8 mouse cellular contexts compared by ENCODE assay signal in genomic region chr13:111943392-111944088, GRCm38 (mm10).
A peak's percentile ranks its signal among the peaks of the same experiment; 100 is the strongest.
DNase-seq lines count a peak whose midpoint lies in the region; ATAC-seq and TF ChIP-seq lines count a peak whose summit lies in the region.

No protein-coding gene starts in this region.

- H3K27me3 ChIP-seq in intestine, embryonic 14.5 days (replicated peaks; ENCODE audit: control insufficient read depth, insufficient read depth, low read length): no peaks in the 10 kb centered on the region
- H3K27me3 ChIP-seq in intestine, embryonic 15.5 days (replicated peaks): no peaks in the 10 kb centered on the region
- peaks cover 20% of the 10 kb centered on the region for H3K27me3 ChIP-seq in E14TG2a.4 (ENCODE audit: insufficient read depth, low read length)
- H3K27me3 ChIP-seq in hindbrain, embryonic 14.5 days (ENCODE audit: control insufficient read depth, insufficient read depth, low read length): no peaks in the 10 kb centered on the region

- no peak overlapping the region for H3K9ac ChIP-seq in intestine, embryonic 14.5 days (ENCODE audit: low read length)
- H3K9ac ChIP-seq in intestine, embryonic 15.5 days: no peak overlapping the region
- H3K9ac ChIP-seq in hindbrain, embryonic 14.5 days: no peak overlapping the region

- peak; percentile 55 for DNase-seq in intestine, embryonic 14.5 days (ENCODE audit: low spot score)
- peak; percentile 41 for DNase-seq in ZHBTc4 (ENCODE audit: low read depth, low spot score)
- no peak for DNase-seq in hindbrain, embryonic 14.5 days (ENCODE audit: low spot score)
- no peak for DNase-seq in ovary, postnatal 36 days (ENCODE audit: low spot score)
- DNase-seq in kidney, postnatal 14 days: no peak

- no peaks in the 10 kb centered on the region for H3K36me3 ChIP-seq in intestine, embryonic 14.5 days (ENCODE audit: control insufficient read depth, insufficient read depth, low read length)
- no peaks in the 10 kb centered on the region for H3K36me3 ChIP-seq in intestine, embryonic 15.5 days
- H3K36me3 ChIP-seq in E14TG2a.4 (ENCODE audit: insufficient read depth, low read length): no peaks in the 10 kb centered on the region
- no peaks in the 10 kb centered on the region for H3K36me3 ChIP-seq in hindbrain, embryonic 14.5 days (replicated peaks; ENCODE audit: control insufficient read depth, insufficient read depth)

- TF ChIP-seq CTCF in E14TG2a.4 (conservative IDR thresholded peaks at IDR 0.05; ENCODE audit: low read length): no peak

- H3K4me1 ChIP-seq in intestine, embryonic 14.5 days (replicated peaks; ENCODE audit: control insufficient read depth, insufficient read depth, low read length): peaks cover 12% of the 10 kb centered on the region; the same call in 1 of the 2 replicates
- H3K4me1 ChIP-seq in intestine, embryonic 15.5 days (replicated peaks): peaks cover 10% of the 10 kb centered on the region; the same call in 1 of the 2 replicates
- H3K4me1 ChIP-seq in E14TG2a.4 (replicated peaks; ENCODE audit: low read depth, low read length): peaks cover 55% of the 10 kb centered on the region
- peaks cover 9% of the 10 kb centered on the region; the same call in 1 of the 2 replicates for H3K4me1 ChIP-seq in hindbrain, embryonic 14.5 days (replicated peaks; ENCODE audit: control insufficient read depth, insufficient read depth, low read length)

- 57% methylated on average over 15 of the region's 15 CpGs for WGBS in intestine, embryonic 14.5 days
- 59% methylated on average over 15 of the region's 15 CpGs for WGBS in intestine, embryonic 15.5 days
- 53% methylated on average over 15 of the region's 15 CpGs for WGBS in hindbrain, embryonic 14.5 days

- H3K9me3 ChIP-seq in intestine, embryonic 14.5 days (ENCODE audit: control insufficient read depth, low read length): no peaks in the 10 kb centered on the region
- H3K9me3 ChIP-seq in intestine, embryonic 15.5 days: no peaks in the 10 kb centered on the region
- no peaks in the 10 kb centered on the region for H3K9me3 ChIP-seq in E14TG2a.4 (ENCODE audit: low read length)
- no peaks in the 10 kb centered on the region for H3K9me3 ChIP-seq in hindbrain, embryonic 14.5 days (ENCODE audit: control insufficient read depth, low read length)

- H3K4me2 ChIP-seq in intestine, embryonic 14.5 days (ENCODE audit: low read length): no peak overlapping the region
- no peak overlapping the region for H3K4me2 ChIP-seq in intestine, embryonic 15.5 days (replicated peaks)
- 0 out of 2 replicates have a peak overlapping the region, but pooled peaks have one; percentile 2 for H3K4me2 ChIP-seq in hindbrain, embryonic 14.5 days (replicated peaks)

- no peak overlapping the region for H3K4me3 ChIP-seq in intestine, embryonic 14.5 days (ENCODE audit: low read depth, low read length)
- H3K4me3 ChIP-seq in intestine, embryonic 15.5 days (replicated peaks): no peak overlapping the region
- peak overlapping the region; percentile 53 for H3K4me3 ChIP-seq in E14TG2a.4 (replicated peaks; ENCODE audit: low read length)
- no peak overlapping the region for H3K4me3 ChIP-seq in hindbrain, embryonic 14.5 days (replicated peaks; ENCODE audit: low read length)

- ATAC-seq in intestine, embryonic 14.5 days (replicated peaks; ENCODE audit: low FRiP score, low TSS enrichment, low read depth): 0 out of 2 replicates have a peak, but pooled peaks have one; percentile 32
- ATAC-seq in intestine, embryonic 15.5 days: no peak
- no peak for ATAC-seq in hindbrain, embryonic 14.5 days (ENCODE audit: low FRiP score)
- no peak for ATAC-seq in monocyte, adult 5-6 weeks (replicated peaks; ENCODE audit: insufficient number of reproducible peaks, low FRiP score, low TSS enrichment, poor library complexity, severe bottlenecking)

- peak overlapping the region; percentile 47 for H3K27ac ChIP-seq in intestine, embryonic 14.5 days (ENCODE audit: low read depth)
- no peak overlapping the region for H3K27ac ChIP-seq in intestine, embryonic 15.5 days
- no peak overlapping the region for H3K27ac ChIP-seq in hindbrain, embryonic 14.5 days

Comparison
In these comparisons a context has a peak if more than half of its experiments do, and no peak if none do; other contexts are left out.
1. DNase-seq: peak in intestine, embryonic 14.5 days (single experiment) and ZHBTc4 (single experiment); none in hindbrain, embryonic 14.5 days (single experiment), ovary, postnatal 36 days (single experiment) and kidney, postnatal 14 days (single experiment).